Mouse (Mus musculus): ENCODE results near the gene Atp12a.

- TF ChIP-seq CTCF (IDR thresholded peaks at IDR 0.05; ENCODE audit: low read depth, low read length), result no peak
- TF ChIP-seq POLR2A (IDR thresholded peaks at IDR 0.05; ENCODE audit: extremely low read depth, insufficient read depth, low read length), result no peak
These were observed 49.3 kb upstream of the Atp12a start for GRCm38 (mm10) chr14:56315519-56315918.

All from liver, adult 2 months (tissue).